Mouse (Mus musculus) forebrain, embryonic 13.5 days (tissue): ENCODE results near the gene Zfp986. TPM values are rescaled to one million over a fixed set of nuclear protein-coding genes. Genes with fewer than 3 reads are reported as not detected.

Experiments
- polyA plus RNA-seq: library from polyadenylated mRNA; unstranded; fragments of >200 nt; fragmentation: Nextera tagmentation; extraction: Ambion mirVana; gene quantifications from 2 replicates; pipeline ENCODE4 v1.2.1, GENCODE M21; 2015

Zfp986 gene
- polyA plus RNA-seq, 1 experiment from 2014 or later = not detected

Other genes starting within 250 kb of the Zfp986 start
- not detected in 2 replicates for gene Zfp980, start 198.1 kb upstream of the Zfp986 start, polyA plus RNA-seq
- gene Zfp987, start 228.5 kb downstream of the Zfp986 start, polyA plus RNA-seq = not detected in 2 replicates